Mouse (Mus musculus) small intestine, adult 2 months (tissue): ENCODE measurements around the gene Prss57.

Experiments used
- CTCF ChIP-seq: fragments of 200-500 bp; IDR thresholded peaks from 2 replicates; pipeline ENCODE4 v1.5.1; 2012; ENCODE audit warnings: low read depth, mild to moderate bottlenecking, control low read depth, inconsistent platforms, low read length, moderate library complexity, mixed read lengths; ENCODE audit not compliant: insufficient replicate concordance, insufficient read length; ENCODE audit errors: extremely low read depth
- POLR2A ChIP-seq: fragments of 200-500 bp; IDR thresholded peaks from 2 replicates; pipeline ENCODE4 v1.6.1; 2012; ENCODE audit warnings: low read depth, mild to moderate bottlenecking, control low read depth, inconsistent platforms, low read length, moderate library complexity

- no peak for TF ChIP-seq CTCF
- no peak for TF ChIP-seq POLR2A
Observed at GRCm38 (mm10) chr10:79814271-79814842, 23.6 kb upstream of the Prss57 start.
